Mouse (Mus musculus): ENCODE data around the gene Frmd6. TPM values are rescaled to one million over a fixed set of nuclear protein-coding genes. Genes with fewer than 3 reads are reported as not detected.

Frmd6 gene
- total RNA-seq, 1 experiment from 2014 or later = 1.8 TPM

DNA sequence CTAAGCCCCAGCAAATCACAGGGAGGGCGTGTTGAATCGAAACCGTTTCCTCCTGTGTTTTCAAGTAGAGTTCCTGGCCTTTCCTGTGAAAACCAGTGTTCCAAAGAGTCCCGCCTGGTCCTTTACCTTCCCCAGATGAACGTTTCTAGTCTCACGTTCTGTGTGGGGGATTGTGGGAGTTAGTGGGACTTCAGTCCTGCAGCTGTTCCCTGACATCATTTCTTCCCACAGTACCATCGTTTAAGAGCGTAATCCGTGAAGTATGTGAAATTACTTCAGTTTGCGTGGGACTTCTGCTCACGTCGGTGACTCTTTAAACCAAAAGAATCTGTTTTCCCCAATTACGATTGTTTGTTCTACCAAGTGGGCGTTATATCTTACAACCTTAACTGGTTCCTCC lies 57.8 kb downstream of the Frmd6 start:
- no peak for ATAC-seq (replicated peaks; ENCODE audit: insufficient number of reproducible peaks, low FRiP score, low TSS enrichment, poor library complexity, severe bottlenecking)

- no peak for ATAC-seq (replicated peaks; ENCODE audit: insufficient number of reproducible peaks, low FRiP score, low TSS enrichment, poor library complexity, severe bottlenecking)
Measured at GRCm38 (mm10) chr12:70884113-70884512, 58.8 kb downstream of the Frmd6 start.

GRCm38 (mm10) chr12:70884973-70885372 lies 59.7 kb downstream of the Frmd6 start:
- no peak for ATAC-seq (replicated peaks; ENCODE audit: insufficient number of reproducible peaks, low FRiP score, low TSS enrichment, poor library complexity, severe bottlenecking)

- ATAC-seq (replicated peaks; ENCODE audit: insufficient number of reproducible peaks, low FRiP score, low TSS enrichment, poor library complexity, severe bottlenecking) = no peak
Measured at GRCm38 (mm10) chr12:70885576-70885975, 60.3 kb downstream of the Frmd6 start.

GRCm38 (mm10) chr12:70890405-70890804 lies 65.1 kb downstream of the Frmd6 start:
- ATAC-seq (replicated peaks; ENCODE audit: insufficient number of reproducible peaks, low FRiP score, low TSS enrichment, poor library complexity, severe bottlenecking) = no peak

DNA sequence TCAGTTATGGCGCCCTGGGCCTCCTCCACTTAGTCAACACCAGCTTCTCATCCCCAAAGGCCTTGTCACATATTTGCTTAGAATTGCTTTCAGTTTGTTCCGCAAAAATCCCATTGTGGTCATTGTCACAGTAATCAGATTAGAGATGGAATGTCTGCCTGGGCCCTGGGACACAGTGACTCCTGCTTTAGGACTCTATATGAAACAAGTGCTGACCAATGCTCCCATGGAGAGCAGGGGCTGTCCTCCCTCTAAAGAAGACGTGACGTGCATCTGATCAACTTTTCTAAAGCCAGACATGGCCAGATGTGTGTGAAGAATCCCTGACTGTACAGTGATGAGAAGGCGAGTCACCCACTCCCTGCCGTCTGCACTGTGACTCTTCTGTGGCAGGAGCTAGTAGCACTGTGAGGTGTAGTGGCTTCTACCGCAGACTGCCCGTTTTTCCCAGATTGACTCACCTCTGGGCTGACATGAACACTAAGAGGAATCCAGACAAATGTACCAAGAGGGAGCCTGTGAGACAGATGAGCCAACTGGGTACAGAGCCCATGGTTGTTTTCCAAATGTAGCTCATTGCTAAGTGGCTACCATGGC lies 65.7 kb downstream of the Frmd6 start:
- ATAC-seq (replicated peaks; ENCODE audit: insufficient number of reproducible peaks, low FRiP score, low TSS enrichment, poor library complexity, severe bottlenecking) = no peak

DNA sequence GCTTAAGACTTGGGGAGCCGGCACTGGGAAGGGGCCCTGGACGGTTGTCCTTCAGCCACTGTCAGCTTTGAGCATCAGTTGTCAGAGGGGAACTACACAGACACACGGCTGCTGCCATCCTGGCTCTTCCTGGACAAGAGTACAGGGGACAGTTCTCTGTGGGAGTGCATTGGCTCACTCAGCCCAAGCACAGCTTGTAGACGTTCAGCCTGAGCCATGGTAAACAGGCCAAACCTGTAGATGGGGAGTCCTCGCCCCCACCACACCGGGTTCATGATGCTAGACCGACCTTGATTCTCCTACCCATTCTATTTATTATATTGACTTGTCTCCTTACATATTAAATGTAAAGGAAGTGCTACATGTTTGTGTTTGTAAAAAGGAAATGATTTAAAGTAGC lies 70.0 kb downstream of the Frmd6 start:
- ATAC-seq (replicated peaks; ENCODE audit: insufficient number of reproducible peaks, low FRiP score, low TSS enrichment, poor library complexity, severe bottlenecking) = no peak

DNA sequence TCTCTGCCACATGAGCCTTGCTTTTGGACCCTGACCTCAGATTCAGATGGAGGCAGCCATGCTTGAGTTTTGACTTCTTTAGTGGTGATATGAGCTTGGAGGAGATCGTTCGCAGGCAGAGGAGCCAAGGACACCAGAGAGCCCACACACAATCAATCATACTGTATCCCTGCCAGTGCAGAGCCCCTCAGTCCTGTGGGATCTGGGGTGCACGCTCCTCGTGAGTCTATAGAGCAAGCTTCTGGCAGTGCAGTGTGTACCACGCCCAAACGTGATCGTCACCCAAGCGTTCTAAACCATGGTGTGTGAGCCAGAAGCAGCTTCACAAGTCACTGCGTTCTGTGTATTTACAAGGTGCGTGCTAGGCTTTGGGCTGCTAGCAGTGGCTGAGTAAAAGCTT lies 70.8 kb downstream of the Frmd6 start:
- no peak for ATAC-seq (replicated peaks; ENCODE audit: insufficient number of reproducible peaks, low FRiP score, low TSS enrichment, poor library complexity, severe bottlenecking)

GRCm38 (mm10) chr12:70897434-70897833 lies 72.1 kb downstream of the Frmd6 start:
- ATAC-seq (replicated peaks; ENCODE audit: insufficient number of reproducible peaks, low FRiP score, low TSS enrichment, poor library complexity, severe bottlenecking) = no peak

DNA sequence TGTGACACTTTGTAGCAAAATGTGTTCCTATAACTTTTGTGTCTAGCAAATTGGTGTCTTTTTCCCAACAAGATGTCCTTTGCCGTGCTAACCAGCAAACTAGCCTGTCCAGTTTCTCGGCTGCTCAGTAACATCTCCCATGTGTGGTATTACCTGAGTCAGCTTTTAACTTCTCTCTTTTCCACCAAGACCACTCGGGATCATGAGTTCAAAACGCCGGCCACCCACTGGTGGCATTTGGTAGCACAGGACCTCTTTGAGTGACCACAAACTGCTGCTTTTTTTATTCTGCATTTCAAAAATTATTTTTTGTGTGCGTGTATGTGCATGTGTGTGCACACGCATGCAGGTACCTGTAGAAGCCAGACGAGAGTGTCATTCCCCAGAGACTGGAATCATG lies 73.1 kb downstream of the Frmd6 start:
- ATAC-seq (replicated peaks; ENCODE audit: insufficient number of reproducible peaks, low FRiP score, low TSS enrichment, poor library complexity, severe bottlenecking) = no peak

GRCm38 (mm10) chr12:70904471-70904870 lies 79.2 kb downstream of the Frmd6 start:
- ATAC-seq (replicated peaks; ENCODE audit: insufficient number of reproducible peaks, low FRiP score, low TSS enrichment, poor library complexity, severe bottlenecking) = no peak

DNA sequence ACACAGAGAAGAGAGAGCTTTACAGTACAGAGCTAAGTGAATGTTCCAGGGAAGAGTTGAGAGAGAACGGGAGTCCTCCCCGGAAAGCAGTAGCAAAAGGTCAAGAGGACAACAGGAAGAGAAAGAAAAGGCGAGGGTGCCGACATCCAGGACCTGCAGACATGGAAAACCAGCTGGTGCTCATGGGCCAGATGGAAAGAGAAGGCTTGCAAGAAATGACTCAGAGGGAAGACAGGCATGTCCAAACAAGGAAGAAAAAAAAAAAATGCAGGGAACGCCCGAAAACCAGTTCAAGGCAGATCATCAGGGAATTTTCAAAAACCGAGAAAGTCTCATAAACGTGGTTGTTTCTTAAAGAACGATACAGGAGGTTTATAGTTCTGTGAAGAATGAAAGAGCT lies 81.6 kb downstream of the Frmd6 start:
- no peak for ATAC-seq (replicated peaks; ENCODE audit: insufficient number of reproducible peaks, low FRiP score, low TSS enrichment, poor library complexity, severe bottlenecking)

GRCm38 (mm10) chr12:70907651-70908050 lies 82.3 kb downstream of the Frmd6 start:
- ATAC-seq (replicated peaks; ENCODE audit: insufficient number of reproducible peaks, low FRiP score, low TSS enrichment, poor library complexity, severe bottlenecking) = no peak

- no peak for ATAC-seq (replicated peaks; ENCODE audit: insufficient number of reproducible peaks, low FRiP score, low TSS enrichment, poor library complexity, severe bottlenecking)
Measured at GRCm38 (mm10) chr12:70908076-70908475, 82.8 kb downstream of the Frmd6 start.

- ATAC-seq (replicated peaks; ENCODE audit: insufficient number of reproducible peaks, low FRiP score, low TSS enrichment, poor library complexity, severe bottlenecking) = peak; percentile 48
Measured at GRCm38 (mm10) chr12:70910241-70910720, 85.0 kb downstream of the Frmd6 start.

GRCm38 (mm10) chr12:70911029-70911428 lies 85.7 kb downstream of the Frmd6 start:
- ATAC-seq (replicated peaks; ENCODE audit: insufficient number of reproducible peaks, low FRiP score, low TSS enrichment, poor library complexity, severe bottlenecking) = 0 out of 2 replicates have a peak, but pooled peaks have one; percentile 19

GRCm38 (mm10) chr12:70911676-70912379 lies 86.5 kb downstream of the Frmd6 start:
- ATAC-seq (replicated peaks; ENCODE audit: insufficient number of reproducible peaks, low FRiP score, low TSS enrichment, poor library complexity, severe bottlenecking) = peak; percentile 49

GRCm38 (mm10) chr12:70913429-70913828 lies 88.1 kb downstream of the Frmd6 start:
- peak; percentile 29; the same call in 1 of the 2 replicates for ATAC-seq (replicated peaks; ENCODE audit: insufficient number of reproducible peaks, low FRiP score, low TSS enrichment, poor library complexity, severe bottlenecking)

GRCm38 (mm10) chr12:70914387-70914786 lies 89.1 kb downstream of the Frmd6 start:
- ATAC-seq (replicated peaks; ENCODE audit: insufficient number of reproducible peaks, low FRiP score, low TSS enrichment, poor library complexity, severe bottlenecking) = no peak

- no peak for ATAC-seq (replicated peaks; ENCODE audit: insufficient number of reproducible peaks, low FRiP score, low TSS enrichment, poor library complexity, severe bottlenecking)
Measured at GRCm38 (mm10) chr12:70929781-70930180, 104.5 kb downstream of the Frmd6 start.
